Mouse (Mus musculus): ENCODE results near the gene Smim22. TPM values are rescaled to one million over a fixed set of nuclear protein-coding genes. Genes with fewer than 3 reads are reported as not detected.

The Smim22 gene
- polyA plus RNA-seq, 1 experiment from 2014 or later = 57.4 TPM

- DNase-seq (ENCODE audit: low spot score) (peak; percentile 96), ATAC-seq (replicated peaks; ENCODE audit: low FRiP score, low TSS enrichment, low read depth) (peak; percentile 99)
- peak within 1 kb of the TSS; percentile 83 for H3K9ac ChIP-seq (ENCODE audit: low read length)
- H3K4me2 ChIP-seq (ENCODE audit: low read length) = peak within 1 kb of the TSS; percentile 98
- no peaks in the 10 kb centered on the region for H3K9me3 ChIP-seq (ENCODE audit: control insufficient read depth, low read length)
- H3K4me1 ChIP-seq (replicated peaks; ENCODE audit: control insufficient read depth, insufficient read depth, low read length) = peaks cover 16% of the 10 kb centered on the region
- peak within 1 kb of the TSS; percentile 97 for H3K27ac ChIP-seq (ENCODE audit: low read depth)
- H3K36me3 ChIP-seq (ENCODE audit: control insufficient read depth, insufficient read depth, low read length) = peaks cover 44% of the 10 kb centered on the region
- WGBS = under 1% methylated on average over 56 of the region's 56 CpGs
- H3K4me3 ChIP-seq (ENCODE audit: low read depth, low read length) = peak within 1 kb of the TSS; percentile 96
- no peaks in the 10 kb centered on the region for H3K27me3 ChIP-seq (replicated peaks; ENCODE audit: control insufficient read depth, insufficient read depth, low read length)
Observed at GRCm38 (mm10) chr16:5049774-5050234, 42.7 kb downstream of the Smim22 start, which contains the start of the genes Glyr1 and Ubn1. Gene Glyr1 (minus strand): TSS chr16:5049863. Gene Ubn1 (plus strand): TSS chr16:5050057.

GRCm38 (mm10) chr16:5050251-5051110 lies 43.4 kb downstream of the Smim22 start:
- DNase-seq (ENCODE audit: low spot score) (peak; percentile 69), ATAC-seq (replicated peaks; ENCODE audit: low FRiP score, low TSS enrichment, low read depth) (peak; percentile 79)
- no peaks in the 10 kb centered on the region for H3K9me3 ChIP-seq (ENCODE audit: control insufficient read depth, low read length)
- under 1% methylated on average over 77 of the region's 78 CpGs for WGBS
- peaks cover 44% of the 10 kb centered on the region for H3K36me3 ChIP-seq (ENCODE audit: control insufficient read depth, insufficient read depth, low read length)
- H3K4me2 ChIP-seq (ENCODE audit: low read length) = peak overlapping the region; percentile 98
- H3K27me3 ChIP-seq (replicated peaks; ENCODE audit: control insufficient read depth, insufficient read depth, low read length) = no peaks in the 10 kb centered on the region
- H3K4me3 ChIP-seq (ENCODE audit: low read depth, low read length) = peak overlapping the region; percentile 96
- H3K9ac ChIP-seq (ENCODE audit: low read length) = peak overlapping the region; percentile 83
- peaks cover 16% of the 10 kb centered on the region for H3K4me1 ChIP-seq (replicated peaks; ENCODE audit: control insufficient read depth, insufficient read depth, low read length)
- H3K27ac ChIP-seq (ENCODE audit: low read depth) = peak overlapping the region; percentile 97

Other genes starting within 250 kb of the Smim22 start
- gene Cdip1, start 217.0 kb upstream of the Smim22 start, polyA plus RNA-seq (2014; fragmentation: Nextera tagmentation; extraction: Ambion mirVana) = 85.3 and 95.5 TPM in 2 replicates
- 0.43 and 0.55 TPM in 2 replicates for gene 4930562C15Rik, start 171.9 kb upstream of the Smim22 start, polyA plus RNA-seq (2014; fragmentation: Nextera tagmentation; extraction: Ambion mirVana)
- gene Ubald1, start 127.0 kb upstream of the Smim22 start, polyA plus RNA-seq (2014; fragmentation: Nextera tagmentation; extraction: Ambion mirVana) = 39.3 and 40.6 TPM in 2 replicates
- 83.7 and 87.6 TPM in 2 replicates for gene Mgrn1, start 121.0 kb upstream of the Smim22 start, polyA plus RNA-seq (2014; fragmentation: Nextera tagmentation; extraction: Ambion mirVana)
- 145 and 162 TPM in 2 replicates for gene Nudt16l1, start 68.5 kb upstream of the Smim22 start, polyA plus RNA-seq (2014; fragmentation: Nextera tagmentation; extraction: Ambion mirVana)
- gene Anks3, start 43.1 kb upstream of the Smim22 start, polyA plus RNA-seq (2014; fragmentation: Nextera tagmentation; extraction: Ambion mirVana) = 45.0 and 51.7 TPM in 2 replicates
- 0.24 TPM in 1 of 2 replicates, not detected in the other for gene Sept12, start 9.4 kb upstream of the Smim22 start, polyA plus RNA-seq (2014; fragmentation: Nextera tagmentation; extraction: Ambion mirVana)
- 57.0 and 59.3 TPM in 2 replicates for gene Rogdi, start 6.3 kb downstream of the Smim22 start, polyA plus RNA-seq (2014; fragmentation: Nextera tagmentation; extraction: Ambion mirVana)
- 93.9 and 101 TPM in 2 replicates for gene Glyr1, start 42.6 kb downstream of the Smim22 start, polyA plus RNA-seq (2014; fragmentation: Nextera tagmentation; extraction: Ambion mirVana)
- gene Ubn1, start 42.8 kb downstream of the Smim22 start, polyA plus RNA-seq (2014; fragmentation: Nextera tagmentation; extraction: Ambion mirVana) = 22.4 and 22.6 TPM in 2 replicates
- 5.4 and 5.8 TPM in 2 replicates for gene Ppl, start 125.1 kb downstream of the Smim22 start, polyA plus RNA-seq (2014; fragmentation: Nextera tagmentation; extraction: Ambion mirVana)
- 0.05 and 0.11 TPM in 2 replicates for gene Sec14l5, start 139.8 kb downstream of the Smim22 start, polyA plus RNA-seq (2014; fragmentation: Nextera tagmentation; extraction: Ambion mirVana)
- 18.5 and 20.0 TPM in 2 replicates for gene Nagpa, start 196.7 kb downstream of the Smim22 start, polyA plus RNA-seq (2014; fragmentation: Nextera tagmentation; extraction: Ambion mirVana)
- gene AU021092, start 215.0 kb downstream of the Smim22 start, polyA plus RNA-seq (2014; fragmentation: Nextera tagmentation; extraction: Ambion mirVana) = 3.4 and 3.7 TPM in 2 replicates
- gene Alg1, start 226.3 kb downstream of the Smim22 start, polyA plus RNA-seq (2014; fragmentation: Nextera tagmentation; extraction: Ambion mirVana) = 28.7 and 32.1 TPM in 2 replicates
- 42.1 and 42.8 TPM in 2 replicates for gene Eef2kmt, start 248.7 kb downstream of the Smim22 start, polyA plus RNA-seq (2014; fragmentation: Nextera tagmentation; extraction: Ambion mirVana)

Measured in intestine, embryonic 14.5 days (tissue).